Mouse (Mus musculus) heart, embryonic 14.5 days (tissue): Measurements from ENCODE around the gene Slc7a7. TPM values are rescaled to one million over a fixed set of nuclear protein-coding genes. Genes with fewer than 3 reads are reported as not detected.

ENCODE experiments used
- ATAC-seq: fragments of 200-750 bp; cut with Nextera tagmentation; 2 replicates; pipeline ENCODE4 v1.8.0; 2017; ENCODE audit warnings: low read depth, moderate TSS enrichment; ENCODE audit not compliant: insufficient number of reproducible peaks, insufficient read depth, low FRiP score
- H3K27ac ChIP-seq, 2 experiments: fragments of 200-500 bp in 1 of 2; fragments of 300-500 bp in 1 of 2; sonication (generic) in 1 of 2; replicated peaks in 1 of 2; 2 replicates each; pipeline ENCODE4 v1.5.1; 2012 to 2014; ENCODE audit warnings: low read depth in 2 of 2, low read length in 2 of 2, control low read depth in 1 of 2, mild to moderate bottlenecking in 1 of 2, mixed read lengths in 1 of 2; ENCODE audit not compliant: control insufficient read depth in 1 of 2, insufficient read depth in 1 of 2
- H3K27me3 ChIP-seq: fragments of 300-500 bp; sonication (generic); 2 replicates; pipeline ENCODE4 v1.6.1; 2014; ENCODE audit warnings: mild to moderate bottlenecking, low read length, control low read depth; ENCODE audit not compliant: control insufficient read depth, insufficient read depth
- H3K36me3 ChIP-seq: fragments of 300-500 bp; sonication (generic); 2 replicates; pipeline ENCODE4 v1.6.1; 2014; ENCODE audit warnings: mild to moderate bottlenecking, control low read depth, low read length, mixed read lengths; ENCODE audit not compliant: control insufficient read depth, insufficient read depth
- H3K4me1 ChIP-seq, 2 experiments: fragments of 200-500 bp in 1 of 2; fragments of 300-500 bp in 1 of 2; sonication (generic) in 1 of 2; 2 replicates each; pipeline ENCODE4 v1.6.1; 2012 to 2014; ENCODE audit warnings: low read length in 2 of 2, control low read depth in 1 of 2, mixed read lengths in 1 of 2; ENCODE audit not compliant: control insufficient read depth in 2 of 2, insufficient read depth in 2 of 2
- H3K4me2 ChIP-seq: fragments of 300-500 bp; sonication (generic); 2 replicates; pipeline ENCODE4 v1.6.1; 2014; ENCODE audit warnings: mild to moderate bottlenecking, low read length
- H3K4me3 ChIP-seq, 2 experiments: fragments of 200-500 bp in 1 of 2; fragments of 300-500 bp in 1 of 2; sonication (generic) in 1 of 2; 2 replicates each; pipeline ENCODE4 v1.5.1; 2012 to 2014; ENCODE audit warnings: low read length in 2 of 2, mild to moderate bottlenecking in 2 of 2, control low read depth in 1 of 2, low read depth in 1 of 2, moderate library complexity in 1 of 2; ENCODE audit not compliant: control insufficient read depth in 1 of 2, insufficient read depth in 1 of 2
- H3K9ac ChIP-seq: fragments of 300-500 bp; sonication (generic); 2 replicates; pipeline ENCODE4 v1.6.1; 2014; ENCODE audit warnings: mild to moderate bottlenecking, low read length
- H3K9me3 ChIP-seq: fragments of 300-500 bp; sonication (generic); 2 replicates; pipeline ENCODE4 v1.6.1; 2016; ENCODE audit warnings: low read length, control low read depth; ENCODE audit not compliant: control insufficient read depth
- WGBS: fragments of 180-500 bp; shearing (Covaris S2); extraction: QIAGEN DNeasy Blood & Tissue Kit; methylation state at CpG from one replicate; pipeline ENCODE4 v1.1.7; 2014; 5-methylcytosine and 5-hydroxymethylcytosine counted together
- polyA plus RNA-seq: library from polyadenylated mRNA; unstranded; fragments of >200 nt; fragmentation: Nextera tagmentation; extraction: Ambion mirVana; gene quantifications from 2 replicates; pipeline ENCODE4 v1.2.1, GENCODE M21; 2014

Gene Slc7a7
- polyA plus RNA-seq, 1 experiment from 2014 or later, result 10.0 TPM

DNA sequence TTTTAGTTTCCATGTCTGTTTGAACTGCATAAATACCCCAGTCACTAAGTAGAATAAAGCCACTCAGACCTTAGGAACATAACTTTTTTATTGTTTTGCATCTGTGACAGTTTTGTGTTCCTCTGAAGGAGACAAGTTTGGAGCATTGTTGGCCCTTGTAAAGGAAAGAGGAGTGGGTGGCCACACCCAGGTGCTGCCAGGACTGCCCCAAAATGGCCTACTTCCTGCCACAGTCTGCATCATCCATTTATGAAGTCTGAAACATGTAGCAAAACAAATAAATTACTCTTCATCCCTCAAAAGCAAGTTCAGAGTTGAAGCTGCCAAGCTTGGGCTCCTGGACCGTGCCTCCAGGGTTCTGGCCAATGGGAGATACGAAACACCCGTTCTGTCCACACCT is 48.2 kb downstream of the Slc7a7 start:
- no peak overlapping the region for H3K9ac ChIP-seq
- ATAC-seq, result no peak
- 95% methylated on average over 3 of the region's 3 CpGs for WGBS
- H3K27ac ChIP-seq, result no peak overlapping the region
- H3K9me3 ChIP-seq, result no peaks in the 10 kb centered on the region
- no peaks in the 10 kb centered on the region for H3K27me3 ChIP-seq
- peaks cover 75% of the 10 kb centered on the region for H3K36me3 ChIP-seq
- H3K4me2 ChIP-seq, result no peak overlapping the region
- no peak overlapping the region for H3K4me3 ChIP-seq
- H3K4me1 ChIP-seq, result no peaks in the 10 kb centered on the region

DNA sequence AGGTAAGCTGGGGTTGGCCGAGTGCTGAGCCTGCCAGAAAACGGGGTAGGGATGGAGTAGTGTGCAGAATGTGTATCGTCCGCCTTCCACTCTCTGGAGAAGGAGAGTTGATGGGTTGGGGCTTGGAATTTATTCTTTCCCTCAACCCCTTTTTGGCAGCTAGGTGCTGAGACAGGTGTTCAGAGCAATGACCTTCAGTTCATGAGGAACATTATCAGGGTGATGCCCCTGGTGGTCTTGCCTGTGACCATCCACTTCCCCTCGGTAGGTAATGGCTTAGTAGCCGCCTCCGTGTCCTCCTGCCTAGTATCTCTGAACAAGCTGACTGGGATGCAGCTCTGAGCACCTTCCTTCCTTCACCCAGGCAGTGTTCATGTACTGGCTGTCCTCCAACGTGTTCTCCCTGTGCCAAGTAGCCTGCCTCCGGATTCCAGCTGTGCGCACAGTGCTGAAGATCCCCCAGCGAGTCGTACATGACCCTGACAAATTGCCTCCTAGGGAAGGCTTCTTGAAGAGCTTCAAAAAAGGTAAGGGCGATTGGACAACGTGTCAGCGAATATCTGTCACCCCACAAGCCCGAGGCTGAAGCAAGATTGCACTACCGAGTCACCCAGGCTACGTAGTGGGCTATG is 50.0 kb downstream of the Slc7a7 start:
- ATAC-seq, result no peak
- H3K4me3 ChIP-seq, result no peak overlapping the region
- H3K36me3 ChIP-seq, result peaks cover 85% of the 10 kb centered on the region
- no peaks in the 10 kb centered on the region for H3K27me3 ChIP-seq
- no peaks in the 10 kb centered on the region for H3K9me3 ChIP-seq
- peaks cover 0 to 3% of the 10 kb centered on the region in 2 experiments; a peak in 1 of 4 replicates for H3K4me1 ChIP-seq
- H3K9ac ChIP-seq, result no peak overlapping the region
- H3K27ac ChIP-seq, result no peak overlapping the region
- no peak overlapping the region for H3K4me2 ChIP-seq
- 86% methylated on average over 18 of the region's 18 CpGs for WGBS

DNA sequence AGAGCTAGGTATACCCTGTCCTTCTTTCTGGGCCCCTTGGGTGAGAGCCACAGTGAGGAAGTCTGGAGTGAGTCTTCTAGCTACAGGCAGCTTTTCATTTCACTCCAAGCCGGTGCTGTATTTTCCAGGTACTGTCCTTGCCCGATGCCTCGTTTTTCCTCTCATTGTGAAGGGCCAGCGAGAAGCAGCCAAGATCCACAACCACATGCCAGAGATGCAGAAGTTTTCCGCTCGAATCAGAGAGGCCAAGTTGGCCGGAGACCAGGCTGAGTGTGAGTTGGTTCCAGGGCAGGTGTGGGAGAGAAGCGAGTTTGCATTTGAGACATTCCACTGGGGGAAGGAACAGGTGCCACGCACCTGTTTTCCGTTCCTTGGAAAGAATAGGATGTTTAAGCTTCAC is 51.0 kb downstream of the Slc7a7 start:
- no peaks in the 10 kb centered on the region for H3K27me3 ChIP-seq
- H3K4me2 ChIP-seq, result no peak overlapping the region
- H3K9me3 ChIP-seq, result no peaks in the 10 kb centered on the region
- WGBS, result 81% methylated on average over 10 of the region's 10 CpGs
- peaks cover 2 to 9% of the 10 kb centered on the region in 2 experiments; a peak in 2 of 4 replicates for H3K4me1 ChIP-seq
- no peak for ATAC-seq
- H3K27ac ChIP-seq, result no peak overlapping the region
- H3K4me3 ChIP-seq, result no peak overlapping the region
- no peak overlapping the region for H3K9ac ChIP-seq
- H3K36me3 ChIP-seq, result peaks cover 84% of the 10 kb centered on the region

DNA sequence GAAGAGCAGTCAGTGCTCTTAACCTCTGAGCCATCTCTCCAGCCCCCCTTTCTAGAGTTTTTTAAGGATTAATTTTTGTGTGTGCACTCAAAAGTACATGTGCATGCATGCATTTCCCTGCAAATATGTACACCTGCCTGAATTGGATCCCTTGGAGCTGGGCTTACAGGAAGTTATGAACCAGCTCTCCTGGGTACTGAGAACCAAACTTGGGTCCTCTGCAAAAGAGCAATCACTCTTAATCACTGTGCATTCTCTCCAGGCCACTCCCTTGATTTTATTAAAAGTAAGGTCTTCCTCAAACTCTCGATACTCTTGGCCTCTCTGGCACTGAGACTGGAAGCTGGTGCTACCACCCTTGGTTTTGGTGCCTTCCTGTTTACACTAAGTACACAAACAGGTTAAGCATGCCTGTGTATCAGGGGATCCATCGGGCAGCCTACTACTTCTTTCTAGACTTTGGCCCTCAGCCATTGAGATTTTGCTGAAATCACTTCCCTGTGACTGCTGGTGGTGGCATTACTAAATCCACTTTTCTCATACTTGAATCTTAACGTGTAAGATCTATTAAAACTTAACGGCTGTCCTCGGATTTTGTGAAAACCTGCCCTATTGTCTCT is 52.4 kb downstream of the Slc7a7 start:
- peaks cover 74% of the 10 kb centered on the region for H3K36me3 ChIP-seq
- H3K4me3 ChIP-seq, result no peak overlapping the region
- no peak overlapping the region for H3K27ac ChIP-seq
- no peak overlapping the region for H3K4me2 ChIP-seq
- ATAC-seq, result no peak
- H3K9ac ChIP-seq, result no peak overlapping the region
- no peaks in the 10 kb centered on the region for H3K27me3 ChIP-seq
- no peaks in the 10 kb centered on the region for H3K9me3 ChIP-seq
- WGBS, result 86% methylated on average over 5 of the region's 5 CpGs
- H3K4me1 ChIP-seq, result peaks cover 2 to 11% of the 10 kb centered on the region in 2 experiments; a peak in 2 of 4 replicates

DNA sequence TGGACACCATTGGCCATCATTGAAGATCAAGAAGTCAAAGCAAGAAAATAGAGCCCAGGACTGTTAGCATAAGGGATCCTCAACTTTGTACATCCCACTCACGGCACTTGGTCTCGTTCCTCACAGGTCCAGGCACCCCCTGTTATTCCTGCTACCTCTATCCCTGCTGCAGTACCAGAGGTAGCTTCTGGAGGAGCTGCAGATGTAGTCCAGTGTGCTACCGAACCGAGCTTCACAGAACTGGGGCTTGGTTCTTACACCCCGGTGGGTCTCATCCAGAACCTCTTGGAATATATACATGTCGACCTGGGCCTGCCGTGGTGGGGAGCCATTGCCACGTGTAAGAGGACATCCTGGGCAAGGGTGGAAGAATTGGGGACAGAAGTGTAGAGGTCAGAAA is 54.4 kb downstream of the Slc7a7 start:
- WGBS, result 92% methylated on average over 8 of the region's 8 CpGs
- no peaks in the 10 kb centered on the region for H3K9me3 ChIP-seq
- H3K4me1 ChIP-seq, result peaks cover 2 to 11% of the 10 kb centered on the region in 2 experiments; a peak in 2 of 4 replicates
- no peak overlapping the region for H3K4me3 ChIP-seq
- H3K27me3 ChIP-seq, result no peaks in the 10 kb centered on the region
- ATAC-seq, result no peak
- H3K4me2 ChIP-seq, result no peak overlapping the region
- H3K36me3 ChIP-seq, result peaks cover 54% of the 10 kb centered on the region
- no peak overlapping the region for H3K9ac ChIP-seq
- no peak overlapping the region for H3K27ac ChIP-seq

DNA sequence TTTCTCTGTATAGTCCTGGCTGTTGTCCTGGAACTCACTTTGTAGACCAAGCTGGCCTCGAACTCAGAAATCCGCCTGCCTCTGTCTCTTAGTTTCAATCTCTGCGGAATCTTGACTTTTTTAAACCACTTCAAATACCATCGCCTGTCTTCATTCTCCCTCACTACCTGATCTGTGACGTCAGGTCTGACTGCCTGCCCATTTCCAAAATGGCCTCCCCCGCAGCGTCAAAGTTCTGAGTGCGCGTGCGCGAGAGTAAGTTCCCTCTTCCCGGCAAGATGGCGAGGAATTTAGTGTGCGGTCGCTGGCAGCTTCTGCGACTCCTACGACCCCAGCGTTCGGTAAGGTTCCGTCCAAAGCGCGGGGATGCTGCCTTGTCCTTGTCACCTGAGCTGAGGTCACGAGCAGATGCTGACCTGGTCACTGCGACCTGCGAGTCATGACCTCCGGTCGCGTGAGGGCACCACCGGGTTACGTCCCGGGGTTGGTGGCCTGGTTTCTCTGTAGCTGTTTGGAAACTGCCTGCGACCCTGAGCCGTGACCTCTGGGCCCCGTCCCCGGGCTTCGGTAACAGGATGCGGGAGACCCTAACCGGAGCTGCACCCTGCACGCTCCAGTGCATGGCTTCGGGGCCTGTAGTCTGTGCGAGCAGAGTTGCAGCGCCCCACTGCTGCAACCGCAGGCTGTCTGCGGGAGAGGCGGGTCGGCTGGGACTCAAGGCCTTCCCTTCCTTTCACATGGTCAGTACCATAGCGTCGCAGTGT is 56.8 kb downstream of the Slc7a7 start, which contains the start of gene Oxa1l:
TSS of gene Oxa1l (plus strand) at position 258 of the 764 bp plus-strand sequence.
- peaks cover 2 to 11% of the 10 kb centered on the region in 2 experiments; a peak in 2 of 4 replicates for H3K4me1 ChIP-seq
- no peaks in the 10 kb centered on the region for H3K9me3 ChIP-seq
- H3K4me2 ChIP-seq, result peak within 1 kb of the TSS; percentile 79
- peak within 1 kb of the TSS; percentile 83 to 94 for H3K4me3 ChIP-seq
- no peaks in the 10 kb centered on the region for H3K27me3 ChIP-seq
- ATAC-seq, result peak; percentile 88
- H3K9ac ChIP-seq, result peak within 1 kb of the TSS; percentile 93
- H3K27ac ChIP-seq, result peak within 1 kb of the TSS; percentile 90 to 91
- under 1% methylated on average over 48 of the region's 48 CpGs for WGBS
- H3K36me3 ChIP-seq, result peaks cover 32% of the 10 kb centered on the region

DNA sequence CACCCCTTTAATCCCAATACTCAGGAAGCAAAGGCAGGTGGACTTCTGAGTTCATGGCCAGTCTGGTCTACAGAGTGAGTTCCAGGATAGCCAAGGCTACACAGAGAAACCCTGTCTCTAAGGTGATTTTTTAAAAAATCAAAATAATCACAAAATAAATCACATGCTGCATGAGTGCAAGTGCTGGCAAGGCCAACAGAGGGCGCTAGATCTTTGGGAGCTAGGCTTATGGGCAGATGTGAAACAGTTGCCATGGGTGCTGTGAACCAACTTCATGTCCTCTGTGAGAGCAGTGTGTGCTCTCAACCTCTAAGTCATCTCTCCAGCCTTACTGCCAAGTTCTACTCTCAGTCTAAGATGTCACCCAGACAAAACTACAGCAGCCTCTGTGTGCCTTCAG is 63.2 kb downstream of the Slc7a7 start:
- Histone ChIP-seq H3K27me3 (no peaks in the 10 kb centered on the region), H3K36me3 (no peaks in the 10 kb centered on the region), H3K4me1 (no peaks in the 10 kb centered on the region; a peak in 1 of 4 replicates), H3K27ac (no peak overlapping the region), H3K4me2 (no peak overlapping the region), H3K9ac (no peak overlapping the region), H3K9me3 (peaks cover 3% of the 10 kb centered on the region; the same call in 1 of the 2 replicates), H3K4me3 (no peak overlapping the region)
- ATAC-seq, result no peak
- WGBS, result 22% methylated on average over 1 of the region's 1 CpGs
